Mouse (Mus musculus) kidney, embryonic 14.5 days (tissue): Measurements from ENCODE around the gene Kif23. TPM values are rescaled to one million over a fixed set of nuclear protein-coding genes. Genes with fewer than 3 reads are reported as not detected.

Source experiments
- ATAC-seq: fragments of 200-750 bp; cut with Nextera tagmentation; 2 replicates; pipeline ENCODE4 v1.8.0; 2017; ENCODE audit warnings: moderate number of reproducible peaks, mild to moderate bottlenecking, moderate TSS enrichment, moderate library complexity; ENCODE audit not compliant: low FRiP score, low TSS enrichment
- H3K27ac ChIP-seq: fragments of 300-500 bp; sonication (generic); 2 replicates; pipeline ENCODE4 v1.5.1; 2014; ENCODE audit warnings: low read depth, mild to moderate bottlenecking, low read length, moderate library complexity, mixed read lengths
- H3K27me3 ChIP-seq: fragments of 300-500 bp; sonication (generic); 2 replicates; pipeline ENCODE4 v1.6.1; 2014; ENCODE audit warnings: mild to moderate bottlenecking, low read length; ENCODE audit not compliant: control insufficient read depth, insufficient read depth
- H3K36me3 ChIP-seq: fragments of 300-500 bp; sonication (generic); 2 replicates; pipeline ENCODE4 v1.6.1; 2014; ENCODE audit warnings: low read length, mixed read lengths; ENCODE audit not compliant: control insufficient read depth, insufficient read depth
- H3K4me1 ChIP-seq: fragments of 300-500 bp; sonication (generic); 2 replicates; pipeline ENCODE4 v1.6.1; 2014; ENCODE audit warnings: low read length, mixed read lengths; ENCODE audit not compliant: control insufficient read depth, insufficient read depth
- H3K4me2 ChIP-seq: fragments of 300-500 bp; sonication (generic); replicated peaks from 2 replicates; pipeline ENCODE4 v1.6.1; 2014; ENCODE audit warnings: low read depth, mild to moderate bottlenecking, low read length
- H3K4me3 ChIP-seq: fragments of 300-500 bp; sonication (generic); 2 replicates; pipeline ENCODE4 v1.5.1; 2014; ENCODE audit warnings: mild to moderate bottlenecking, low read length
- H3K9ac ChIP-seq: fragments of 300-500 bp; sonication (generic); 2 replicates; pipeline ENCODE4 v1.6.1; 2014; ENCODE audit warnings: low read depth, mild to moderate bottlenecking, low read length, moderate library complexity
- H3K9me3 ChIP-seq: fragments of 300-500 bp; sonication (generic); 2 replicates; pipeline ENCODE4 v1.6.1; 2016; ENCODE audit warnings: low read length; ENCODE audit not compliant: control insufficient read depth
- WGBS: fragments of 180-500 bp; shearing (Covaris S2); extraction: QIAGEN DNeasy Blood & Tissue Kit; methylation state at CpG from one replicate; pipeline ENCODE4 v1.1.7; 2014; 5-methylcytosine and 5-hydroxymethylcytosine counted together
- polyA plus RNA-seq: library from polyadenylated mRNA; unstranded; fragments of >200 nt; fragmentation: Nextera tagmentation; extraction: Ambion mirVana; gene quantifications from 2 replicates; pipeline ENCODE4 v1.2.1, GENCODE M21; 2014

The Kif23 gene
- polyA plus RNA-seq, 1 experiment from 2014 or later = 128 TPM

- no peak overlapping the region for H3K9ac ChIP-seq
- peaks cover 3% of the 10 kb centered on the region; the same call in 1 of the 2 replicates for H3K27me3 ChIP-seq
- no peak overlapping the region for H3K4me3 ChIP-seq
- no peak overlapping the region for H3K4me2 ChIP-seq
- no peak for ATAC-seq
- 14% methylated on average over 7 of the region's 7 CpGs for WGBS
- no peak overlapping the region for H3K27ac ChIP-seq
- peaks cover 13% of the 10 kb centered on the region for H3K4me1 ChIP-seq
- no peaks in the 10 kb centered on the region for H3K9me3 ChIP-seq
- H3K36me3 ChIP-seq = 0 out of 2 replicates have a peak, but pooled peaks cover 3% of the 10 kb centered on the region
Observed at GRCm38 (mm10) chr9:61904201-61904600, 42.4 kb downstream of the Kif23 start.

GRCm38 (mm10) chr9:61902445-61902844, 44.1 kb downstream of the Kif23 start:
- Histone ChIP-seq H3K4me1 (peaks cover 14% of the 10 kb centered on the region), H3K27me3 (peaks cover 13% of the 10 kb centered on the region), H3K4me3 (no peak overlapping the region), H3K4me2 (no peak overlapping the region), H3K9ac (no peak overlapping the region), H3K27ac (no peak overlapping the region), H3K9me3 (no peaks in the 10 kb centered on the region), H3K36me3 (no peaks in the 10 kb centered on the region)
- ATAC-seq = no peak
- WGBS = 70% methylated on average over 9 of the region's 9 CpGs

GRCm38 (mm10) chr9:61901574-61901973, 45.0 kb downstream of the Kif23 start:
- H3K27ac ChIP-seq = no peak overlapping the region
- H3K4me2 ChIP-seq = no peak overlapping the region
- H3K9ac ChIP-seq = no peak overlapping the region
- no peak for ATAC-seq
- no peak overlapping the region for H3K4me3 ChIP-seq
- peaks cover 13% of the 10 kb centered on the region for H3K27me3 ChIP-seq
- H3K36me3 ChIP-seq = no peaks in the 10 kb centered on the region
- no peaks in the 10 kb centered on the region for H3K9me3 ChIP-seq
- H3K4me1 ChIP-seq = peaks cover 14% of the 10 kb centered on the region
- 74% methylated on average over 4 of the region's 4 CpGs for WGBS

GRCm38 (mm10) chr9:61899804-61900203, 46.8 kb downstream of the Kif23 start:
- Histone ChIP-seq H3K27me3 (peaks cover 13% of the 10 kb centered on the region), H3K9me3 (no peaks in the 10 kb centered on the region), H3K4me2 (peak overlapping the region; percentile 35; the same call in 1 of the 2 replicates), H3K36me3 (no peaks in the 10 kb centered on the region), H3K4me1 (peaks cover 13% of the 10 kb centered on the region), H3K27ac (no peak overlapping the region), H3K9ac (no peak overlapping the region), H3K4me3 (no peak overlapping the region; the same call in 1 of the 2 replicates)
- no peak for ATAC-seq
- 5% methylated on average over 16 of the region's 16 CpGs for WGBS

GRCm38 (mm10) chr9:61898401-61898800, 48.2 kb downstream of the Kif23 start:
- ATAC-seq = peak; percentile 17; the same call in 1 of the 2 replicates
- WGBS = 2% methylated on average over 8 of the region's 8 CpGs
- Histone ChIP-seq H3K9me3 (no peaks in the 10 kb centered on the region), H3K27ac (no peak overlapping the region), H3K9ac (no peak overlapping the region), H3K4me2 (no peak overlapping the region), H3K36me3 (no peaks in the 10 kb centered on the region), H3K4me1 (peaks cover 6% of the 10 kb centered on the region; the same call in 1 of the 2 replicates), H3K27me3 (peaks cover 13% of the 10 kb centered on the region), H3K4me3 (no peak overlapping the region)

GRCm38 (mm10) chr9:61895014-61895413, 51.6 kb downstream of the Kif23 start:
- Histone ChIP-seq H3K9ac (0 out of 2 replicates have a peak overlapping the region, but pooled peaks have one; percentile 4), H3K4me2 (no peak overlapping the region), H3K27me3 (peaks cover 12% of the 10 kb centered on the region), H3K27ac (peak overlapping the region; percentile 71), H3K4me1 (peaks cover 6% of the 10 kb centered on the region; the same call in 1 of the 2 replicates), H3K4me3 (no peak overlapping the region), H3K9me3 (no peaks in the 10 kb centered on the region), H3K36me3 (no peaks in the 10 kb centered on the region)
- peak; percentile 53; the same call in 1 of the 2 replicates for ATAC-seq
- WGBS = 39% methylated on average over 8 of the region's 8 CpGs

DNA sequence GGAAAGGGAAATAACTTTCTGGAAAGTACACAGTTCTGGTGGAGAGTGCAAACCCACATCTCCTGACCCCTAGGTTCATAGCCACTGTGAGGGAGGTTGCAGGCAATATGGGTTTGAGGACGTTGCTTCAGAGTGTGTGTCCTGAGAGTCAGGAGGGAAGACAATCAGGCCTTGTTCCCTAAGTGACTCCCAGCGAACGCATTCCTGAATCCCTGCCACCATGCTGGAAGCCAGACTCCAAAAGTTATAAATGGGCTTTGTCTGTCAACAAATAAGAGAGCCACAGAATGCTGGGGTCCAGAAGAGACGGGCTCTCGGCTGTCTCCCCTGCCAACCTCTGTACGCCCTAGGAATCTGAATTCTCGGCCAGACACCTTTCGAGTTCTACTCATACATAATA, 56.7 kb downstream of the Kif23 start:
- H3K4me1 ChIP-seq = no peaks in the 10 kb centered on the region
- 0 out of 2 replicates have a peak, but pooled peaks cover 3% of the 10 kb centered on the region for H3K27me3 ChIP-seq
- H3K4me3 ChIP-seq = no peak overlapping the region
- no peak overlapping the region for H3K27ac ChIP-seq
- no peak for ATAC-seq
- no peaks in the 10 kb centered on the region for H3K9me3 ChIP-seq
- no peak overlapping the region for H3K9ac ChIP-seq
- WGBS = 73% methylated on average over 8 of the region's 8 CpGs
- no peaks in the 10 kb centered on the region for H3K36me3 ChIP-seq
- H3K4me2 ChIP-seq = no peak overlapping the region

DNA sequence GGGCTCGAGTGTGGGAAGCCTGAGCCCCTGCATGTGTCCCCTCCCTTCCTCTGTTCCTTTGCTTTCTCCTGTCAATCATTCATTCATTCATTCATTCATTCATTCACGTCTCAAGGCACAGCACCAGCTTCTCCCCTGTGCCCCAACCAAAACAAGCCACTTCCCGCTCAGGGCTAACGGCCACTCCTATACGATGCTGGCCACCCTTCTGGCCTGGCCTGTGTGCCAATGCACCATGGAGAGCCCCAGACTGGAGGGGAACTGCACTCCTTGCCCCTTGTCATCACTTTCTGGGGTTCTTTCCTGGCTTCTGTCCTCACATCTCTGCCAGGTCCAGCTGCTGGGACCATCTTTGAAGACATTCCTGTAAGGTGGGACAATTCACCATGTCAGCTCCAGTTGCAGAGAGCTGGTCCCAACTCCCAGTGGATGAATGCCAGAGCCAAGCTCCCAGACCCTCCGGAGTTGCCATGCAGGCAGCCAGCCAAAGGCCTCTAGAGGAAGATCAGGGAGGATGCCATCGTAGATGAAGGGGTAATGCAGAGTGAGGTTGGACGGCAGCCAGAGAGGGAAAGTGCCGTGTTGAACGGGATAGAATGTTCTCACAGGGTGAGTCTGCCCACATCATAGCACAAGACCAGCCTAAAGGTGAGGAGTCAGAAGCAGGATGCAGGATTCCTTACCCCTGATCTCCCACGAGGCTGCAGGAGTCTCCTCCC, 58.8 kb downstream of the Kif23 start:
- H3K9ac ChIP-seq = no peak overlapping the region
- no peaks in the 10 kb centered on the region for H3K36me3 ChIP-seq
- no peaks in the 10 kb centered on the region for H3K4me1 ChIP-seq
- no peaks in the 10 kb centered on the region for H3K9me3 ChIP-seq
- H3K27ac ChIP-seq = no peak overlapping the region
- 73% methylated on average over 11 of the region's 11 CpGs for WGBS
- H3K4me2 ChIP-seq = no peak overlapping the region
- no peak overlapping the region for H3K4me3 ChIP-seq
- ATAC-seq = no peak
- 0 out of 2 replicates have a peak, but pooled peaks cover 2% of the 10 kb centered on the region for H3K27me3 ChIP-seq

- Histone ChIP-seq H3K4me3 (no peak overlapping the region), H3K4me2 (no peak overlapping the region), H3K4me1 (no peaks in the 10 kb centered on the region), H3K9me3 (no peaks in the 10 kb centered on the region), H3K27me3 (no peaks in the 10 kb centered on the region), H3K9ac (no peak overlapping the region), H3K27ac (no peak overlapping the region), H3K36me3 (no peaks in the 10 kb centered on the region)
- no peak for ATAC-seq
- WGBS = 78% methylated on average over 7 of the region's 7 CpGs
Observed at GRCm38 (mm10) chr9:61885964-61886363, 60.6 kb downstream of the Kif23 start.
